Mouse (Mus musculus) yolk sac, embryonic 10.5 days (tissue): ENCODE measurements at regions not wholly inside any gene's neighbourhood (a gene's known extent, or its start where the extent isn't known, plus 50 kb on each side); places are given as distances from the start of the nearest gene placed in this dataset.

Source experiments
- DNase-seq: peaks from one replicate; pipeline ENCODE4 v3.0.0-alpha.2; 2017; ENCODE audit warnings: low spot score

DNA sequence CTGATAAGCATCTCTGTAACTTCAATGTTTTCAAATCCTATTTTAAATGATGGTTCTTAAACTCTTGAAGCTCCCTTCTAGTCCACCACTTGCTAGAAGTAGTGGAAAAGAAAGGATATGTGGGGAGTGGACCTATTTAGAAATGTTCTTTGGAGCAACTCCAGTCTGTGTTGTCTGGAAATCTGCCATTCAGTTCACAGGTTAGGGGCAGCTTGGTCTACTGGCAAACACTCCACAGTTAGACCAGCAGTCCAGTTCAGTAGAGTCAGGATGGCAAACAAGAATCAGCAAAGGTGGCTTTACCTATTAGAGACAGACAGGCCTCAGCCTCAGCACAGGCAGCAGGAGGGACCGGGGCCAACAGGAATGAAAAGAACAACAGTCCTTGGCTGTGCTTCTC is 67.3 kb upstream of the Dpyd start:
- DNase-seq, result no peak

DNA sequence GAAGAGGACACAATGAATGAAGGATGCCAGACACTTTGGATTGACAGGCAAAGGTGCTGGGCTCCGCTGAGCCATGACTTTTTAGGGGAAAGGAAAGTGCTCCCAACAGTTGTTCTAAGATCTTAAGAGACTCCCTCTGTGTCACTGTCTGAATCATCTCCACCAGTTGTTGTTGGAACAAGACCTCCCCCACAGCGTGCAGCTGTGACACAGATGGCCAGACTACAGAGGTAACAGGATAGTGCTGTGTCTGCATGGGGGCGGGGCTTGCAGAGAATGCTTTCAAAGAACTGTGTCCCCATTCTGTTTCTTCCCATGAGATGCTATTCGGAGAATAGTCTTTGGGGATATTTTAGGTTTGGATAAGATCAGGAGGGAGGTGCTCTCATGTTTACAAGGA is 61.7 kb upstream of the Dpyd start:
- no peak for DNase-seq

DNA sequence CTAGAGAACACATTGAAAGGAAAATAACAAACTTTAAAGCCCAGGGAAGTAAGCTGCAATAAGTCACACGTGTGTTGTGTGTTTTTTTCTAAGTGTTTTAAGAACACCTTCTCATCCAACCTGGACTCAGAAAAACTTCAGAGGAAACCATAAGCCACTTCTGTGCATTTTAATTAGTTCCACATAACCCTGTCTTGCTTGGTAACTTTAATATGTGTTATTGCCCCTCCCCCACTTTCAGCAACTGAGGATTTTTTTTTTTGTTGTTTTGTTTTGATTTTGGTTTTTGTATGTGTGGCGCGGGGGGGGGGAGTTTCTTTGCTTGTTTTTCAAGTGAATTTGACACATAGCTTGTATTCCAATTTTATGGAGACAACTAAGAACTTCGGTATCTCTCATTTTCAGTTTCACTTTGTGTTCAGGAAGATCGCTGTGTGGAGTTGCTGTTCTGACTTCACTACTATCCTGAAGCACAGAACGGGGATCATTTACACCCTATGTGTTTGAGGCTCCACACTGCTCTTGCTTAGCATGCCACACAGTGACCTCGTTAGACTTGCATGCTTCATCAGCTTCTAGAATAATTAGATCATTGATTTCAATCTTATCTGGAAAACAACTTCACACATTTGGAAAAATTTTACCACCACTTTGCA is 54.2 kb upstream of the Dpyd start:
- DNase-seq, result no peak

DNA sequence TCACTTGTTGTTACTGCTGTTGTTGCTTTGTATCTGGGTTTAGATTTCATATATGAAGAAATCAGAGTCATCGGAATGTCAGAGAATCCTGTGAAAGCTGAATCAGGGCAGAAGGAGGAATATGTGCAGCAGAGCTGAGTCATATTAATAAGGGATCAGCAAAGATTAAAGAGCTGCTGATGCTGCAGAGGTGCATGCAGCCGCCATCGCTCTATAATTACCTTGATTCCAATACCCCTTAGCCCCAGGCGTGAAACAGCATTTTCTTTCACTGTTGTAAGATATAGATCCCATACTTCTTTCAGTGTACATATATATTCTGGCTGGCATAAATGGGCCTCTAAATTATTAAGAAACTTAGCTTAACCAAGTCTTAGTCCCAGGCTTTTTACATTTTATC is 51.1 kb upstream of the Dpyd start:
- no peak for DNase-seq

DNA sequence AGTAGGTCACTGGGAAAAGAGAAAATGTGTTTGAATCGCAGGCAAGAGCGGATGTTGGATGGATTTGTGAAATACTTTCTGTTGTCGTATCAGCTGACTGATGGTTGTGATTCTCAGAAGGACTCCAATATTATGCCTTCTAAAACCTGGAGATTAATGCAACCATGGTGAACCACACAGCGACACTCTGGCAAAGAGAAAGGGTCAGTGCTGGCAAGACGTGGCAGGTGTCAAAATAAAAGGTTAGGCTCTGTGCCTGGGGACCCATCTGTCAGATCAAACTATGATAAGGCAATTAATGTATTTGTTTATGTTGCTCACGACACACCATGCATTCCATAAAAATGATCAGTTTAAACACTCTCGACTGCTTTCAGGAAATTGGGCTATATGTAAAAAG is 50.0 kb upstream of the Dpyd start:
- DNase-seq, result no peak
